Mouse (Mus musculus): Measurements from ENCODE around the gene Olfr738. TPM values are rescaled to one million over a fixed set of nuclear protein-coding genes. Genes with fewer than 3 reads are reported as not detected.

The Olfr738 gene
- not detected for total RNA-seq (2021)

- intact Hi-C loops (cut with DNase I): no loop called here
- DNase-seq: no peak
Observed at GRCm38 (mm10) chr14:50407268-50407667, at the start of gene Olfr738. Olfr738 (plus strand) TSS chr14:50407568.

GRCm38 (mm10) chr14:50357593-50357992 is 49.8 kb upstream of the Olfr738 start, which contains the start of gene Tlr11:
Tlr11 (plus strand) TSS chr14:50357914.
- DNase-seq: no peak
- intact Hi-C loops (cut with DNase I): no loop called here

GRCm38 (mm10) chr14:50360480-50360879 is 46.9 kb upstream of the Olfr738 start:
- intact Hi-C loops (cut with DNase I): no loop called here
- no peak for DNase-seq

DNA sequence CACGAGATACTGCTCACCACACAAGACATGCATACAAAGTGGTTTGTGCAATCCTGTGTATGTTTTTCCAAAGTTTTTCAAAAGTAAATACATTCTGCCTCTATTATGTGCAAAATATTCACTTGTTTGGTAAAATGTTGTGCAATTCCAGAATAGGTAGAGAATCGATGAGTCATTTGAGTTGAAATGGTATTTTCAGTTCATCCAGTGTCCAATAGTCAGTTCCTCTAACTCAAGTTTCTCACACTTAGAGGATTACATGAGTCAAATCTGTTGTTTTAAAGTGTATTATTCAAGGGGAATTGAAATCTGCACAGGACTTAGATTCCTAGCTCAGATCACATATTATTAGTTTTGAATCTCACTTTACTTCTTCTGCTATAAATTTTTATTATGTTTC is 43.8 kb upstream of the Olfr738 start:
- intact Hi-C loops (cut with DNase I): no loop called here
- no peak for DNase-seq

GRCm38 (mm10) chr14:50380863-50381262 is 26.5 kb upstream of the Olfr738 start, which contains the start of gene Olfr736:
Olfr736 (plus strand) TSS chr14:50381163.
- no peak for DNase-seq
- intact Hi-C loops (cut with DNase I): no loop called here

- intact Hi-C loops (cut with DNase I): no loop called here
Observed at GRCm38 (mm10) chr14:50418326-50418725, 11.0 kb downstream of the Olfr738 start, which contains the start of gene Olfr739. Olfr739 (plus strand) TSS chr14:50418626.

DNA sequence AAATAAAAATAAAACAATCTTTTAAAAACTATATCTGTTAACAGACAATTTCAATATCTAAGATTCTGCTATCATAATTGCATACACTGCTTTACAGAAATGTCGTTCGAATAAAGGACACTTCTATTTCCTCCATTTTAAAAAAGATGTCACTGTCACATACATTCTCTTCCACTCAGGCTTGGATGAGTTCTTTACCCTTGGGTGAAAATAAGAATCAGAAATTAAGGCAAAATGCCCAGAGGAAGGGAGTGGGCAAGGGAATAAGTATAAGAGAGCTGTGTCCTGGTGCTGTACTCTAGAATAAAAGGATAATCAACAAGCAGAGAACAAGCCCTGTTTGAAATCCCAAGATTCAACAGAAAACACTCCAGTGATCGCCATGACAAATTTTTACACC is 37.9 kb downstream of the Olfr738 start, which contains the start of gene Olfr740:
TSS of gene Olfr740 (plus strand) at position 301 of the 400 bp plus-strand sequence.
- no peak for DNase-seq
- intact Hi-C loops (cut with DNase I): no loop called here

More at GRCm38 (mm10) chr14:50418326-50418725, 11.0 kb downstream of the Olfr738 start, which contains the start of gene Olfr739:
- no peak for DNase-seq

Other genes with a start within 250 kb of the Olfr738 start
- not detected for gene Olfr730, start 219.4 kb upstream of the Olfr738 start, total RNA-seq (2021)
- not detected for gene Olfr731, start 165.7 kb upstream of the Olfr738 start, total RNA-seq (2021)
- not detected for gene Olfr732, start 123.4 kb upstream of the Olfr738 start, total RNA-seq (2021)
- gene Olfr733, start 106.0 kb upstream of the Olfr738 start, total RNA-seq (2021): not detected
- not detected for gene Olfr734, start 80.8 kb upstream of the Olfr738 start, total RNA-seq (2021)
- gene Olfr735, start 58.7 kb upstream of the Olfr738 start, total RNA-seq (2021): not detected
- under 1 TPM in 1 of 2 experiments, not detected in 1; 0.12 TPM for gene Tlr11, start 49.7 kb upstream of the Olfr738 start, total RNA-seq (2021)
- not detected for gene Olfr736, start 26.4 kb upstream of the Olfr738 start, total RNA-seq (2021)
- gene Olfr739, start 11.1 kb downstream of the Olfr738 start, total RNA-seq (2021): not detected
- gene Olfr740, start 38.0 kb downstream of the Olfr738 start, total RNA-seq (2021): not detected
- not detected for gene Olfr741, start 65.2 kb downstream of the Olfr738 start, total RNA-seq (2021)
- not detected for gene Olfr742, start 96.0 kb downstream of the Olfr738 start, total RNA-seq (2021)
- gene Olfr743, start 114.3 kb downstream of the Olfr738 start, total RNA-seq (2021): not detected
- not detected for gene Olfr744, start 207.3 kb downstream of the Olfr738 start, total RNA-seq (2021)
- not detected for gene Olfr745, start 231.8 kb downstream of the Olfr738 start, total RNA-seq (2021)
- not detected for gene Olfr746, start 239.5 kb downstream of the Olfr738 start, total RNA-seq (2021)